Mouse (Mus musculus): ENCODE results near the gene Dtnb.

The Dtnb gene

GRCm38 (mm10) chr12:3573410-3573809, 1.2 kb downstream of the Dtnb start:
- DNase-seq, result no peak

- DNase-seq, result no peak
These were observed 2.5 kb downstream of the Dtnb start for GRCm38 (mm10) chr12:3574670-3575069.

- no peak for DNase-seq
These were observed 7.9 kb downstream of the Dtnb start for GRCm38 (mm10) chr12:3579958-3580530.

- DNase-seq, result peak; percentile 67
These were observed 10.4 kb downstream of the Dtnb start for GRCm38 (mm10) chr12:3582604-3583003.

GRCm38 (mm10) chr12:3585525-3585924, 13.3 kb downstream of the Dtnb start:
- no peak for DNase-seq

GRCm38 (mm10) chr12:3587010-3587409, 14.8 kb downstream of the Dtnb start:
- no peak for DNase-seq

- no peak for DNase-seq
These were observed 17.9 kb downstream of the Dtnb start for GRCm38 (mm10) chr12:3590039-3590438.

GRCm38 (mm10) chr12:3591595-3591994, 19.4 kb downstream of the Dtnb start:
- DNase-seq, result no peak

GRCm38 (mm10) chr12:3602786-3603185, 30.6 kb downstream of the Dtnb start:
- DNase-seq, result no peak

GRCm38 (mm10) chr12:3606202-3606601, 34.0 kb downstream of the Dtnb start:
- DNase-seq, result no peak

- DNase-seq, result peak; percentile 16
These were observed 37.6 kb downstream of the Dtnb start for GRCm38 (mm10) chr12:3609747-3610146.

GRCm38 (mm10) chr12:3611871-3612270, 39.7 kb downstream of the Dtnb start:
- DNase-seq, result no peak

- DNase-seq, result no peak
These were observed 42.9 kb downstream of the Dtnb start for GRCm38 (mm10) chr12:3615041-3615440.

GRCm38 (mm10) chr12:3618144-3619020, 46.2 kb downstream of the Dtnb start:
- DNase-seq, result no peak

- DNase-seq, result no peak
These were observed 46.8 kb downstream of the Dtnb start for GRCm38 (mm10) chr12:3619021-3619367.

GRCm38 (mm10) chr12:3626880-3627279, 54.7 kb downstream of the Dtnb start:
- DNase-seq, result no peak

- peak; percentile 25 for DNase-seq
These were observed 69.8 kb downstream of the Dtnb start for GRCm38 (mm10) chr12:3641931-3642330.

- DNase-seq, result no peak
These were observed 84.6 kb downstream of the Dtnb start for GRCm38 (mm10) chr12:3656799-3657198.

- DNase-seq, result no peak
These were observed 85.1 kb downstream of the Dtnb start for GRCm38 (mm10) chr12:3657234-3657633.

GRCm38 (mm10) chr12:3657786-3658185, 85.6 kb downstream of the Dtnb start:
- no peak for DNase-seq

- no peak for DNase-seq
These were observed 87.6 kb downstream of the Dtnb start for GRCm38 (mm10) chr12:3659554-3660311.

- DNase-seq, result peak; percentile 17
These were observed 88.9 kb downstream of the Dtnb start for GRCm38 (mm10) chr12:3660985-3661635.

- no peak for DNase-seq
These were observed 90.5 kb downstream of the Dtnb start for GRCm38 (mm10) chr12:3662660-3663059.
